Mouse (Mus musculus) heart, postnatal 0 days (tissue): ENCODE data around the gene Slc9a7.

Source experiments
- CTCF ChIP-seq: IDR thresholded peaks from 2 replicates; pipeline ENCODE4 v1.5.1; 2016; ENCODE audit warnings: antibody characterized with exemption, control low read depth, low read depth
- EP300 ChIP-seq: IDR thresholded peaks from 2 replicates; pipeline ENCODE4 v1.6.1; 2016; ENCODE audit warnings: antibody characterized with exemption, low read depth

DNA sequence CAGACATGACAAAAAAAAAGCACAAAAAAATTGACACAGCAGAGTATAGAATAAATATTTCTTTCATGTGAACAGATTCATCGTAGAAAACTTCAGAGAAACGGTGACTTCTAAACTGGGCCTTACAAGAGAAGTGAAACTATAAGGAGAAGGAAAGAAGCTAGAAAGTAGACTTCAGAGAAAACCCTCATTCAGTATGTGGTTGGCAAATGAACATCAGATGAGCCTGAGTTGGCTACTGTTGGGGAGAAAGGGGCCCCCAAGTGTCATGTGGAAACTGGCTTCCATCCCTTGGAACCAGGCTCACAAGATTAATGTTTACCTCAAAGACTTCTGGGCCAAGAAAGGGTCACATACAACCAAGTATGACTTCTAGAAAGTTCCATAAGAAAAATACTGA lies 70.1 kb downstream of the Slc9a7 start:
- TF ChIP-seq CTCF (no peak), EP300 (no peak)
